Mouse (Mus musculus) lung, adult 2 months (tissue): ENCODE measurements at regions not wholly inside any gene's neighbourhood (a gene's known extent, or its start where the extent isn't known, plus 50 kb on each side); places are given as distances from the start of the nearest gene placed in this dataset.

Source experiments
- CTCF ChIP-seq: fragments of 200-500 bp; IDR thresholded peaks from 2 replicates; pipeline ENCODE4 v1.5.1; 2011; ENCODE audit warnings: mild to moderate bottlenecking, low read length, control low read depth; ENCODE audit not compliant: insufficient read depth
- POLR2A ChIP-seq: fragments of 200-500 bp; IDR thresholded peaks from 2 replicates; pipeline ENCODE4 v1.6.1; 2011; ENCODE audit warnings: low read depth, mild to moderate bottlenecking, control low read depth, low read length, borderline replicate concordance; ENCODE audit errors: extremely low read depth

DNA sequence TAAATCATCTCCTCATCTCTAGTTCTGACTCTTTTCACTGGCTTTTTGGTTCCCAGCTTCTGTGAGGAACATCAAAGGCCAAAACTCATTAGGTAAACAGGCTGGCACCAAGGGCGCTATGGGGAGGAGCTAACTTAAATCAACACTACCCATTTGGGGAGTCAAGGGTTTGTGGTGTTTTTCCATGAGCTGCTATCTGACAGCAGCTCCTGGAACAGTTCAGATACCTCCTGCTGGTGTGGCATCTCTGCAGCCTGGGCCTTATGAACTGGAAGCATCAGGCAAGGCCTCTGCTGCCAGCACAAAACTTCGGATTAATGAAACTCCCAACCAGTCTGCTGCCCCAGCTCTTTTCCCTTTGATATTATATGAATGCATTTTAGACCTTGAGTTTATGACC is 328.8 kb downstream of the Gm11361 start:
- TF ChIP-seq POLR2A (no peak), CTCF (no peak)
